Mouse (Mus musculus) cortical plate, adult 2 months (tissue): ENCODE measurements at regions not wholly inside any gene's neighbourhood (a gene's known extent, or its start where the extent isn't known, plus 50 kb on each side); places are given as distances from the start of the nearest gene placed in this dataset.

Experiments
- CTCF ChIP-seq: fragments of 200-500 bp; IDR thresholded peaks from 2 replicates; pipeline ENCODE4 v1.5.1; 2011; ENCODE audit warnings: mild to moderate bottlenecking, control low read depth, low read length; ENCODE audit not compliant: insufficient read depth; ENCODE audit errors: extremely low read depth
- POLR2A ChIP-seq: fragments of 200-500 bp; IDR thresholded peaks from 2 replicates; pipeline ENCODE4 v1.6.1; 2011; ENCODE audit warnings: mild to moderate bottlenecking, low read length, control low read depth; ENCODE audit not compliant: insufficient read depth; ENCODE audit errors: extremely low read depth

DNA sequence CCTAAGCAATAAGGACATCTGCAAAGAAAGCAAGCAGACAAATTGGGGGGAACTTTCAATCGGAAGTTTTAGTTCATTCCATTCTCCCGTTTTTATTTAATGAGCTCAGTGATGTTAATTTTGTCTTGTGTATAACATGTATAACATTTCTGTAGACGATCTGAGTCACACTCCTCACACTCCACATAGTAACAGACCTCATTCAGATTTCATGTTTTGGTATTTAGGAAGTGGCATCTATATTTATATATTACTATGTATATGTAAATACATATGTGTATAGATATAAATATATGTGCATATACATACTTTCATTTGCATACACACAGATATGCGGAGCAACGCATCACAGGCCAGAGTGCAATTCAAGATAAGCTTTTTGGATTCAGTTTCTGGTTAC lies 444.9 kb upstream of the Fam92a start:
- TF ChIP-seq CTCF (no peak), POLR2A (no peak)
